Mouse (Mus musculus): ENCODE measurements around the gene Gdnf. TPM values are rescaled to one million over a fixed set of nuclear protein-coding genes. Genes with fewer than 3 reads are reported as not detected.

Gdnf gene
- polyA plus RNA-seq, 1 experiment, result 2.8 TPM

DNA sequence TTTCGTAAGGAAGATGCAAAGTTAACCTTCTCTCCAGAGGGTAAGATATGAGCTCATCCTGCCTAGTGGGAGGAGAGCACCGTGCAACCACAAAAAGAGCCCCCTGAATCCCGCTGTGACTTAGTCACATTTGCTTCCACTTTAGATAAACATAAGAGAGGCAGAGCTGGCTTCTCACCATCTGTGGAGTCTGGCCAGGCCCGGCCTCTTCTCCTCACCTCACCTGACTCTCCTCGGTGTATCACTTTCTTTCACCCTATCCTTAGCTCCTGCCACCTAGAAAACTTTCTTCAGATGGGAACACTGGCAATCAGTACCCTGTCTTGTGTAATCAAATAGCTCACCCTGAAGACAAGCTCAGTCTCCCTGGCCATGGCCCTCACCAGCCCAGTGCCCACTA lies 48.2 kb downstream of the Gdnf start:
- Histone ChIP-seq H3K27me3 (ENCODE audit: control insufficient read depth, insufficient read depth, insufficient read length) (no peaks in the 10 kb centered on the region), H3ac (ENCODE audit: control insufficient read depth, insufficient read length) (no peak overlapping the region), H3K79me2 (ENCODE audit: control insufficient read depth, insufficient read depth) (no peaks in the 10 kb centered on the region), H3K4me3 (no peak overlapping the region), H3K4me2 (ENCODE audit: low read depth) (no peak overlapping the region), H3K36me3 (ENCODE audit: control insufficient read depth, insufficient read depth) (no peaks in the 10 kb centered on the region)
- TF ChIP-seq SRF (IDR thresholded peaks at IDR 0.05; ENCODE audit: control insufficient read depth, insufficient read length, low read depth) (no peak), MAX (IDR thresholded peaks at IDR 0.05; ENCODE audit: low read depth) (no peak), TCF12 (IDR thresholded peaks at IDR 0.05; ENCODE audit: insufficient read depth, poor library complexity, severe bottlenecking) (no peak), TCF3 (IDR thresholded peaks at IDR 0.05; ENCODE audit: insufficient read length, low read depth) (no peak), E2F4 (IDR thresholded peaks at IDR 0.05; ENCODE audit: insufficient read depth) (no peak), MYOD1 (IDR thresholded peaks at IDR 0.05; ENCODE audit: control insufficient read depth in 1 of 3, insufficient read length in 2 of 3, low read depth in 2 of 3) (no peak), REST (IDR thresholded peaks at IDR 0.05; ENCODE audit: insufficient read depth, insufficient read length) (no peak), MYOG (IDR thresholded peaks at IDR 0.05; ENCODE audit: control insufficient read depth in 1 of 3, insufficient read depth in 1 of 3, insufficient read length in 2 of 3, low read depth in 2 of 3) (no peak), POLR2AphosphoS2 (IDR thresholded peaks at IDR 0.05; ENCODE audit: insufficient read length, low read depth) (no peak), POLR2A (IDR thresholded peaks at IDR 0.05; ENCODE audit: insufficient read length, low read depth) (no peak), CEBPB (IDR thresholded peaks at IDR 0.05; ENCODE audit: insufficient read depth, poor library complexity, severe bottlenecking) (no peak), USF1 (IDR thresholded peaks at IDR 0.05; ENCODE audit: low read depth) (no peak)

- H3K27me3 ChIP-seq (ENCODE audit: control insufficient read depth, insufficient read depth, insufficient read length), result no peaks in the 10 kb centered on the region
- no peak for TF ChIP-seq E2F4 (IDR thresholded peaks at IDR 0.05; ENCODE audit: insufficient read depth)
- peak; percentile 16 for TF ChIP-seq SRF (IDR thresholded peaks at IDR 0.05; ENCODE audit: control insufficient read depth, insufficient read length, low read depth)
- TF ChIP-seq MYOG (IDR thresholded peaks at IDR 0.05; ENCODE audit: control insufficient read depth in 1 of 3, insufficient read depth in 1 of 3, insufficient read length in 2 of 3, low read depth in 2 of 3), result peak in 2 of 3 experiments; percentile 66 to 84
- no peak for TF ChIP-seq MAX (IDR thresholded peaks at IDR 0.05; ENCODE audit: low read depth)
- TF ChIP-seq REST (IDR thresholded peaks at IDR 0.05; ENCODE audit: insufficient read depth, insufficient read length), result no peak
- peak in 2 of 3 experiments; percentile 15 to 68 for TF ChIP-seq MYOD1 (IDR thresholded peaks at IDR 0.05; ENCODE audit: control insufficient read depth in 1 of 3, insufficient read length in 2 of 3, low read depth in 2 of 3)
- TF ChIP-seq TCF3 (IDR thresholded peaks at IDR 0.05; ENCODE audit: insufficient read length, low read depth), result peak; percentile 82
- TF ChIP-seq TCF12 (IDR thresholded peaks at IDR 0.05; ENCODE audit: insufficient read depth, poor library complexity, severe bottlenecking), result peak; percentile 75
- no peak for TF ChIP-seq USF1 (IDR thresholded peaks at IDR 0.05; ENCODE audit: low read depth)
- TF ChIP-seq POLR2AphosphoS2 (IDR thresholded peaks at IDR 0.05; ENCODE audit: insufficient read length, low read depth), result no peak
- no peak for TF ChIP-seq POLR2A (IDR thresholded peaks at IDR 0.05; ENCODE audit: insufficient read length, low read depth)
- TF ChIP-seq CEBPB (IDR thresholded peaks at IDR 0.05; ENCODE audit: insufficient read depth, poor library complexity, severe bottlenecking), result peak; percentile 60
- peak overlapping the region; percentile 74 for H3K4me2 ChIP-seq (ENCODE audit: low read depth)
- H3ac ChIP-seq (ENCODE audit: control insufficient read depth, insufficient read length), result no peak overlapping the region
- no peaks in the 10 kb centered on the region for H3K36me3 ChIP-seq (ENCODE audit: control insufficient read depth, insufficient read depth)
- H3K4me3 ChIP-seq, result no peak overlapping the region
- H3K79me2 ChIP-seq (ENCODE audit: control insufficient read depth, insufficient read depth), result no peaks in the 10 kb centered on the region
Measured at GRCm38 (mm10) chr15:7862890-7863289, 52.2 kb downstream of the Gdnf start.

DNA sequence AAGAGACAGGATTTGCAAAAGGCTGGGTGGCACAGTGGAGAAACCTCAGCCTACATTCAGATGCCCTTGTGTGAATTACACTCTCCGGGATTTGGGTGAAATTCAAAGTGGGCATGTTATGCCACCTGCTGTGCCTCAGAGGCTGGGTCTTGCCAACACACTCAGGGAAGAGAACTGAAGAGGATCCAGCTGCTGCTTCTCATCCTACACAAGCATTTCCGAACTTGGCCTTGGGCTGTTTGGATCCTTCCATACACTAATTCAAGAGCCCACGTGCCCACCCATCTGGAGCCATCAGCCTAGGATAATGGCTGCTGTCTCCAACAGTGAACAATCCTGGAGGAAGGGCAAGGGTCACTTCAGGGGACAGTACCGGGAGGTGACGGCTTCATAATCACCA lies 52.7 kb downstream of the Gdnf start:
- H3ac ChIP-seq (ENCODE audit: control insufficient read depth, insufficient read length), result no peak overlapping the region
- no peaks in the 10 kb centered on the region for H3K79me2 ChIP-seq (ENCODE audit: control insufficient read depth, insufficient read depth)
- H3K4me2 ChIP-seq (ENCODE audit: low read depth), result peak overlapping the region; percentile 74
- no peak overlapping the region for H3K4me3 ChIP-seq
- no peaks in the 10 kb centered on the region for H3K36me3 ChIP-seq (ENCODE audit: control insufficient read depth, insufficient read depth)
- TF ChIP-seq USF1 (IDR thresholded peaks at IDR 0.05; ENCODE audit: low read depth), result peak; percentile 65
- peak in 1 of 3 experiments; percentile 82 for TF ChIP-seq MYOG (IDR thresholded peaks at IDR 0.05; ENCODE audit: control insufficient read depth in 1 of 3, insufficient read depth in 1 of 3, insufficient read length in 2 of 3, low read depth in 2 of 3)
- TF ChIP-seq POLR2A (IDR thresholded peaks at IDR 0.05; ENCODE audit: insufficient read length, low read depth), result no peak
- TF ChIP-seq POLR2AphosphoS2 (IDR thresholded peaks at IDR 0.05; ENCODE audit: insufficient read length, low read depth), result no peak
- TF ChIP-seq E2F4 (IDR thresholded peaks at IDR 0.05; ENCODE audit: insufficient read depth), result no peak
- TF ChIP-seq TCF3 (IDR thresholded peaks at IDR 0.05; ENCODE audit: insufficient read length, low read depth), result peak; percentile 47
- TF ChIP-seq REST (IDR thresholded peaks at IDR 0.05; ENCODE audit: insufficient read depth, insufficient read length), result no peak
- TF ChIP-seq SRF (IDR thresholded peaks at IDR 0.05; ENCODE audit: control insufficient read depth, insufficient read length, low read depth), result no peak
- no peak for TF ChIP-seq CEBPB (IDR thresholded peaks at IDR 0.05; ENCODE audit: insufficient read depth, poor library complexity, severe bottlenecking)
- TF ChIP-seq MAX (IDR thresholded peaks at IDR 0.05; ENCODE audit: low read depth), result no peak
- TF ChIP-seq MYOD1 (IDR thresholded peaks at IDR 0.05; ENCODE audit: control insufficient read depth in 1 of 3, insufficient read length in 2 of 3, low read depth in 2 of 3), result peak; percentile 36 to 94 (median 90)
- TF ChIP-seq TCF12 (IDR thresholded peaks at IDR 0.05; ENCODE audit: insufficient read depth, poor library complexity, severe bottlenecking), result peak; percentile 17
- H3K27me3 ChIP-seq (ENCODE audit: control insufficient read depth, insufficient read depth, insufficient read length), result no peaks in the 10 kb centered on the region

GRCm38 (mm10) chr15:7865305-7865704 lies 54.7 kb downstream of the Gdnf start:
- Histone ChIP-seq H3K4me3 (no peak overlapping the region), H3K4me2 (ENCODE audit: low read depth) (no peak overlapping the region), H3K36me3 (ENCODE audit: control insufficient read depth, insufficient read depth) (no peaks in the 10 kb centered on the region), H3ac (ENCODE audit: control insufficient read depth, insufficient read length) (no peak overlapping the region), H3K27me3 (ENCODE audit: control insufficient read depth, insufficient read depth, insufficient read length) (no peaks in the 10 kb centered on the region), H3K79me2 (ENCODE audit: control insufficient read depth, insufficient read depth) (no peaks in the 10 kb centered on the region)
- TF ChIP-seq REST (IDR thresholded peaks at IDR 0.05; ENCODE audit: insufficient read depth, insufficient read length) (no peak), CEBPB (IDR thresholded peaks at IDR 0.05; ENCODE audit: insufficient read depth, poor library complexity, severe bottlenecking) (peak; percentile 89)

DNA sequence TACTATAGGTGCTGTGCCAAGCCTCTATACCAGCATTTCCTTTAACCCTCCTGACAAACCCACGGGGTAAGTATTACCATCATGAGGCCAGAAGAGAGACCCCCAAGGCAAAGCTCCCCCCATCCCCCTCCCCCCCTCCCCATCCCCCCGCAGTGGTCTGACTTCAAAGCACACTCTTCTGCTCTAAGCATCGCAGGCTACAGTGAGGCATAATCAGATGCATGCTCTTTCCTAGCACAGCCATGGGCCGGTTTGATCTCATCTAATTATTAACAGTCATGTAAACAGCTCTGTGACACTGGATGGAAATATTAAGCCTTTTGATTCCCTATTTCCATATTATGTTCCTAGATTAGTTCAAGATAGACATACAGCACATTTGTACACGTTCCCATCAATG lies 61.8 kb downstream of the Gdnf start:
- TF ChIP-seq E2F4 (IDR thresholded peaks at IDR 0.05; ENCODE audit: insufficient read depth) (no peak), TCF12 (IDR thresholded peaks at IDR 0.05; ENCODE audit: insufficient read depth, poor library complexity, severe bottlenecking) (no peak), CEBPB (IDR thresholded peaks at IDR 0.05; ENCODE audit: insufficient read depth, poor library complexity, severe bottlenecking) (no peak), MYOG (IDR thresholded peaks at IDR 0.05; ENCODE audit: control insufficient read depth in 1 of 3, insufficient read depth in 1 of 3, insufficient read length in 2 of 3, low read depth in 2 of 3) (no peak), USF1 (IDR thresholded peaks at IDR 0.05; ENCODE audit: low read depth) (no peak), MAX (IDR thresholded peaks at IDR 0.05; ENCODE audit: low read depth) (no peak), SRF (IDR thresholded peaks at IDR 0.05; ENCODE audit: control insufficient read depth, insufficient read length, low read depth) (no peak)
- Histone ChIP-seq H3K4me3 (no peak overlapping the region), H3K27me3 (ENCODE audit: control insufficient read depth, insufficient read depth, insufficient read length) (no peaks in the 10 kb centered on the region), H3ac (ENCODE audit: control insufficient read depth, insufficient read length) (no peak overlapping the region), H3K79me2 (ENCODE audit: control insufficient read depth, insufficient read depth) (no peaks in the 10 kb centered on the region), H3K36me3 (ENCODE audit: control insufficient read depth, insufficient read depth) (peaks cover 5% of the 10 kb centered on the region), H3K4me2 (ENCODE audit: low read depth) (no peak overlapping the region)
